Mouse (Mus musculus): ENCODE measurements around the gene Ttll1.

The Ttll1 gene

GRCm38 (mm10) chr15:83510805-83511405 is at the start of gene Ttll1:
Gene Ttll1, minus strand, starts transcription at chr15:83510893.
- DNase-seq, result peak; percentile 99

GRCm38 (mm10) chr15:83555161-83555974 is 44.7 kb upstream of the Ttll1 start:
- peak; percentile 92 for DNase-seq

GRCm38 (mm10) chr15:83553831-83554230 is 43.1 kb upstream of the Ttll1 start:
- no peak for DNase-seq

- no peak for DNase-seq
These were observed 39.4 kb upstream of the Ttll1 start for GRCm38 (mm10) chr15:83550137-83550536.

- no peak for DNase-seq
These were observed 36.5 kb upstream of the Ttll1 start for GRCm38 (mm10) chr15:83547144-83547543.

- no peak for DNase-seq
These were observed 35.3 kb upstream of the Ttll1 start for GRCm38 (mm10) chr15:83546029-83546428.

- DNase-seq, result peak; percentile 59
These were observed 31.1 kb upstream of the Ttll1 start for GRCm38 (mm10) chr15:83541647-83542287.

- peak; percentile 77 for DNase-seq
These were observed 29.2 kb upstream of the Ttll1 start for GRCm38 (mm10) chr15:83539905-83540304.

GRCm38 (mm10) chr15:83538855-83539254 is 28.2 kb upstream of the Ttll1 start:
- DNase-seq, result no peak

- DNase-seq, result no peak
These were observed 25.2 kb upstream of the Ttll1 start for GRCm38 (mm10) chr15:83535890-83536231.

GRCm38 (mm10) chr15:83534960-83535889 is 24.5 kb upstream of the Ttll1 start:
- peak; percentile 74 for DNase-seq

GRCm38 (mm10) chr15:83532606-83533005 is 21.9 kb upstream of the Ttll1 start:
- DNase-seq, result no peak

- DNase-seq, result no peak
These were observed 21.3 kb upstream of the Ttll1 start for GRCm38 (mm10) chr15:83531961-83532469.

- DNase-seq, result peak; percentile 53
These were observed 20.0 kb upstream of the Ttll1 start for GRCm38 (mm10) chr15:83530688-83531087.

GRCm38 (mm10) chr15:83530233-83530632 is 19.5 kb upstream of the Ttll1 start:
- DNase-seq, result peak; percentile 86

- DNase-seq, result peak; percentile 79
These were observed 19.1 kb upstream of the Ttll1 start for GRCm38 (mm10) chr15:83529765-83530164.

GRCm38 (mm10) chr15:83528892-83529291 is 18.2 kb upstream of the Ttll1 start:
- no peak for DNase-seq

- DNase-seq, result peak; percentile 37
These were observed 17.1 kb upstream of the Ttll1 start for GRCm38 (mm10) chr15:83527747-83528146.

GRCm38 (mm10) chr15:83527092-83527437 is 16.4 kb upstream of the Ttll1 start:
- no peak for DNase-seq

GRCm38 (mm10) chr15:83526424-83527091 is 15.9 kb upstream of the Ttll1 start, which contains the start of gene Bik:
Gene Bik, plus strand, starts transcription at chr15:83526862.
- peak; percentile 76 for DNase-seq

- no peak for DNase-seq
These were observed 13.6 kb upstream of the Ttll1 start for GRCm38 (mm10) chr15:83524333-83524729.
